Mouse (Mus musculus) liver, adult 10 weeks (tissue): Measurements from ENCODE around the gene Laptm4a. TPM values are rescaled to one million over a fixed set of nuclear protein-coding genes. Genes with fewer than 3 reads are reported as not detected.

Source experiments
- polyA plus RNA-seq: library from polyadenylated mRNA; stranded (reverse); fragments of 350-450 nt; fragmentation: Illumina TruSeq; extraction: RNeasy Lipid Tissue Mini Kit (QIAGEN cat#74804); gene quantifications from one replicate; pipeline ENCODE4 v1.2.3, GENCODE M21; 2014; ENCODE audit warnings: low read depth, low replicate concordance

Gene Laptm4a
- 350 TPM for polyA plus RNA-seq

DNA sequence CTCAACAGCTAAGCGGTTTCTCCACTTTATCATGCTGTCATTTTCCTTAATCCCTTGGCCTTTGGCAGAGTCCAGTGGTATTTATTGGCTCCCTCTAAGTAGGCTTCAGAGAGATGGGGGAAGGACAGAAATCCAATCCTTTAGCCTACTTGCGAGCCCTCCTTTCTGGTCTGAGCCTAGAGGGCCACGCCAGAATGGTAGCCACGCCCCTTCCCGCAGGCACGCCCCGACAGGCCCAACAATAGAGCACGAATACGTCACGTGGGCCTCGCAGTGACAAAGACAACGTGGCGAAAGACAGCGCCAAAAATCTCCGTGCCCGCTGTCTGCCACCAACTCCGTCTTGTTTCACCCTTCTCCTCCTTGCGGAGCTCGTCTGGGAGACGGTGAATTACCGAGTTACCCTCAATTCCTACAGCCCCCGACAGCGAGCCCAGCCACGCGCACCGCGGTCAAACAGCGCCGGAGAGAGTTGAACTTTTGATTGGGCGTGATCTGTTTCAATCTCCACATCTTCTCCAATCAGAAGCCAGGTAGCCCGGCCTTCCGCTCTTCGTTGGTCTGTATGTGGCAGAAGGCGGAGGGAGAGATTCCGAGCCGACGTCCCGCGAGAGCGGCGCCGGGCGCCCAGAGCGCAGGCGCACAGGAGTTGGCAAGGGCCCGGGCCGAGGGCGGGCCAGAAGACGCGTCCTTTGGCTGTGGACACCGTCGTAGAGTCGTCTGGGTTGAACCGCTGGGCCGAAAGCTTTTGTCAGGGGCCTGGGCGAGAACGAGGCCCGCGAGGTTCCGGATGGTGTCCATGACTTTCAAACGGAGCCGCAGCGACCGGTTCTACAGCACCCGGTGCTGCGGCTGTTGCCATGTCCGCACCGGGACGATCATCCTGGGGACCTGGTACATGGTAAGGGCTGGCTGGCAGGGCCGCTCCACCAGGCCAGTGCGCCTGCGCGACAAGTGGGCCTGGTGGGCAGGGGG lies at the start of gene Laptm4a:
Laptm4a (plus strand) TSS at position 271 of the 975 bp plus-strand sequence.

DNA sequence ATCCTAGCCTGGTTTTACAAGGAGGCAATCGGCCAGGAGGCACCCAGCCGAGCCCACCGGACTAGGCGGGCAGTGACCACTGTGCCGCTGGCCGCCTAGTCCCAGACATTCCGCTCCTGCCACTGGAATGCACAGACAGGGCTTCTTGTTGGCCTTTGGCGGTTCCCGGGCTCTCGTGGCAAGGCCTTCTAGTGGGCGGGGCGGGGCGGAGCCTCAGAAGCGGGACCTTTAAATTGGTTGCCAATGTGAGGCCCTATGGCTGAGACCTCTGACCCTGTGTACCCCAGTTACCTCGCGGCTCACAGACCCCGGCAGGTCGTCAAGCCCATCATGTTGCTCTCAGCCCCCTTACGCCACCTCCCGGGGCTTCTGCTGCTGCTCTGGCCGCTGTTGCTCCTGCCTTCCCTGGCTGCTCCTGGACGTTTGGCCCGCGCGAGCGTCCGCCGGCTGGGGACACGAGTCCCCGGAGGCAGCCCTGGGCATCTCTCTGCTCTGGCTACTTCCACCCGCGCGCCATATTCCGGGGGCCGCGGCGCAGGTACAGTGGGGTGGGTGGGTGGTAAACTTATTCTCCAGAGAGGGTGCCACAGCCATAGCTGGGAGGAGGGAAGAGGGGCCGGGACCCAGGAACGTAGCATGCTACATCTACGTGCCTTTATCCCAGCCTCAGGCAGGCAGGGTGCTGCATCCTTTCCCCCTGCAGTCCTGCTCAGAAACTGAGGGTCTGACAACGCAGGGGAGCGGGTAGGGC lies 26.4 kb downstream of the Laptm4a start, which contains the start of gene Matn3:
Matn3 (plus strand) TSS at position 216 of the 751 bp plus-strand sequence.

DNA sequence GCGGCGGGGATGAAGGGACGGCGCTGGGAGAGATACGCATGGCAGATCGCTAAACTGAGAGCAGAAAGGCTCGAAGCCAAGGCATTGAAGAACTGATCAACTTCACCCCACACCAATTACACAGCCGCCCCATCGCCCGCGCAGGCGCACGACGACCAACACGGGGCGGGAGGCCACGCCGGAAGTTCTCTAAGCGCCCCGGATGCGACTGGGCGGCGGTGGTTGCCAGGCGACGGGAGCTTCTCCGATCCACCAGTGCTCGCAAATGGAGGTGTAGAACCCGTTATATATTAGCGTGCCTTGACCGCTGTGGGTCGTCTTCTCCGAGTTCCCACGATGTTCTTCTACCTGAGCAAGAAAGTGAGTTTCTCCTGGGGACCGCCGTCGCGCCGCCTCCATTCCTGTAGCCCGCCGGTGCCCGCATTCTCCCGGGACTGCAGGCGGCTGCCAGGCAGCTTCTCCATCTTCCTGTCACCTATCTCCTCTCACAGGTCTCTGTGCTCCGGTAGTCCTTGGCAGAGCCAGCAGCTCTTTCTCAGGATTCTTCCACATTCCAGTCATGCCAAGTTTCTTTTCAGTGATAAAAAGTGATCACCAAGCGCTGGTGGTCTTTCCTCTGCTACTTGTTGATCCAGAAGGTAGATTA lies 52.5 kb downstream of the Laptm4a start, which contains the start of gene Wdr35:
Wdr35 (plus strand) TSS at position 73 of the 646 bp plus-strand sequence.

Other genes with a start within 250 kb of the Laptm4a start
- 53.3 TPM for gene Pum2, start 247.5 kb upstream of the Laptm4a start, polyA plus RNA-seq
- gene Sdc1, start 150.3 kb upstream of the Laptm4a start, polyA plus RNA-seq, result 45.6 TPM
- gene Matn3, start 26.3 kb downstream of the Laptm4a start, polyA plus RNA-seq, result not detected
- gene Wdr35, start 52.2 kb downstream of the Laptm4a start, polyA plus RNA-seq, result 2.1 TPM
- 47.3 TPM for gene Ttc32, start 108.3 kb downstream of the Laptm4a start, polyA plus RNA-seq